Mouse (Mus musculus) left cerebral cortex, postnatal 36 days (tissue): ENCODE measurements around the gene Elmo2. TPM values are rescaled to one million over a fixed set of nuclear protein-coding genes. Genes with fewer than 3 reads are reported as not detected.

Experiments
- DNase-seq, 2 experiments: peaks; one replicate each; pipeline ENCODE4 v3.0.0; 2021 to 2022; ENCODE audit warnings: low spot score in 2 of 2, mixed read lengths in 1 of 2
- intact Hi-C: fragments of 180-260 bp; cut with DNase I; formaldehyde crosslinking; loops from one replicate; pipeline ENCODE4 v1.15.1; 2025
- total RNA-seq, 2 experiments: library from RNA; stranded (reverse); gene quantifications; 2 replicates each; pipeline ENCODE4 v1.2.3; 2021

The Elmo2 gene
- total RNA-seq, 2 experiments from 2014 or later, result 160 to 161 TPM

DNA sequence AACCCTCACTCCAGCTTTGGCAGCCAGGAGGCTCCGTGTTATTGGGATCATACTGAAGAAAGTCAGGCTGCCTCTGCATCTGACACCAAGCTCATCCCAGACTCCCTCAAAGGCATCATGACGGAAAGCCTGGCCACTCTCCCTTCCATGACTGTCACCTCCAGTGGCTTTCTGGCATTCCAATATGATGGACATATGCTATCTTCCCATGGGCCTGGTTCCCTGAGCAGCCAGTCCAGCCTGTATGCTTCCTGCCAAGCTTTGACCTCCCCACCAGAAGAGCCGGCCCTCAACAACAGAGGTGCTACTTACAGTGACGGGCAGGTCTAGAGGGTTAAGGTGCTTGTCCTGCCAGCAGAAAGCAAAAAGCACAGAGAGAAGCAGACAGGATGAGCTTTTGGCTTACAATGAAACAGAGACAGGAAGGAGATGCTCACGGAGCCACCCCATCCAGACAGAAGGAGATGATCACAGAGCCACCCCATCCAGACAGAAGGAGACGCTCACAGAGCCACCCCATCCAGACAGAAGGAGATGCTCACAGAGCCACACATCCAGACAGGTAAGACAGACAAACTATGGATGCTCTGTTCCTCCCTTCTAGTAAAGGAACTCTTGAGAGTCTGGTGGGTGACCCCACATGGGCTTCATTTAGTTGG lies 22.8 kb downstream of the Elmo2 start:
- intact Hi-C loops, result no loop called here
- DNase-seq, result no peak

- DNase-seq, result no peak
- intact Hi-C loops, result no loop called here
Measured at GRCm38 (mm10) chr2:165301409-165301808, 24.9 kb downstream of the Elmo2 start.

DNA sequence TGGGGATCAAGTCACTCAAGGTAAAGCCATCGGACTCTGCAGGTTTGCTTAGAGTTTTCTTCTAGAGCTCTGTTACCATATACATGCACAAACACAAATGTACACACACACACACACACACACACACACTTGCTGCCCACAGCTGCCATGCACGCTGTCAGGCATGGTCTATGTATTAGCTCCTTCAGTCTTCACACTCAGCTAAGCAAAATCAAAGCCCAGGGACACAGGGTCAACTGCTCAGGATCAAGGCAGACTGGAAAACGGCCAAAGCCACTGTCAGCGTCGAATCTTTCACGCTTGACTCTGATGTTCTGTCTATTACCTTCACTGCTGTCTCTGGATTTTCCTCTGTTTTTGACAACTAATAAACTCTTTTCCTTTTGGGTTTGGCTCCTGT lies 25.4 kb downstream of the Elmo2 start:
- intact Hi-C loops, result no loop called here
- DNase-seq, result no peak

GRCm38 (mm10) chr2:165300424-165300823 lies 25.9 kb downstream of the Elmo2 start:
- DNase-seq, result no peak

DNA sequence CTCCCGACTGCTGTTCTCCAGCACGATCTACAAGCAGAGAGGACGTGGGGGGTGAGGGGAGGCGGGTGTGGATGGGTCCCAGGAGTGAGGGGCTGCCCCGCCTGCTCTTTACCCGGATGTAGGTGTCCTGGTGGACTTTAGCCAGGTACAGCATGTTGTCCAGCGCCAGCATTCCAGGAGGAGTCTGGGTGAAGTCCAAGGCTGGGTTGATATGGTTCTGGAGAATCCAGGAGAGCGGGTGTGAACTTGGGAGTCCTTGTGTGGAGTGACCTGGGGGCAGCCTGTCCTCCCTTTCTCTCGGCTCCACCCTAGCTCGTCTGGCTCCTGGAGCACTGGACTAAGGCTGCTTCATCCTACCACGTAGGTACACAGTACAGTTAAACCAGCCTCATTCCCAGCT lies 28.9 kb downstream of the Elmo2 start:
- intact Hi-C loops, result loop anchor here (2.0 kb wide), 1 partner anchor 15 kb away; no protein-coding TSS in a partner anchor
- DNase-seq, result no peak

More at GRCm38 (mm10) chr2:165300424-165300823, 25.9 kb downstream of the Elmo2 start:
- intact Hi-C loops, result no loop called here

GRCm38 (mm10) chr2:165296571-165296970 lies 29.7 kb downstream of the Elmo2 start:
- intact Hi-C loops, result loop anchor here (2.0 kb wide), 1 partner anchor 16 kb away; no protein-coding TSS in a partner anchor
- no peak for DNase-seq

DNA sequence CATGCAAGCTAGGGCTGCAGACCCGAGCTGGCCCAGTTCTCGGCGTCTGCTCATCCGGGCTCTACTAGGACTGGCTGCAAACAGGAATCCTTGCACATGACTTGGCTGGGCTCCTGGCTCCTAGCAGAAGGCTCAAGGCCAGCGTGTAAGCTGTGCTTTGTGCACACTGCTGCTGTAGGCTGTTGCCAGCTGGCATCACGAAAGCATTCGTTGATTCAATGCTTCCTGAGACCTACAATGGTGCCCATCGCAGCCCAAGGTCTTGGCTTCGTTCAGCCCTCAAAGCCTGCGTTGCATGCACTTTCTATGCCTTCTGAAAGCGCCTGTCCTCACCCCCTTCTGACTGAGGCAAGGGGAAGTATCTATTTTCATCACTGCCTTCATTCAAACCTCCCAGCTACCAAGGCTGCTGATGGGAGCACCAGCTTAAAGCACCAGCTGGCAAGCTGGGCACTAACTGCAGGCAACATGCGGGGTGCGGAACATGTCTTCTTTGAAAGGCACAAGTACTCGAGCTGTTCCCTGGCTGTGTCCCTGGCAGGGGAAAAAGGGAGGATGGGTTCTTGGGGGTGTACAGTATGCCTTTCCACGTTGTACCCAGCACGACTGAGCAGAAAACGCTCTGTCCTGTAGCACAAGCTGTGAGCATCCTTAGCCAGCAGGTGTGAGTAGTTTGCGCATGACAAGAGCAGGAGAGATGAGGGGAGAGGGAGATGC lies 37.8 kb downstream of the Elmo2 start:
- intact Hi-C loops, result loop anchor here (2.0 to 5.0 kb wide), 3 partner anchors 28 to 64 kb away; partner anchors contain the start of gene Elmo2
- peak; percentile 88 to 89 for DNase-seq

GRCm38 (mm10) chr2:165287202-165287984 lies 38.9 kb downstream of the Elmo2 start, which contains the start of gene Slc35c2:
Gene Slc35c2, minus strand, starts transcription at chr2:165287869.
- DNase-seq, result peak; percentile 95 to 96
- intact Hi-C loops, result loop anchor here (5.0 kb wide), 1 partner anchor 65 kb away; no protein-coding TSS in a partner anchor

DNA sequence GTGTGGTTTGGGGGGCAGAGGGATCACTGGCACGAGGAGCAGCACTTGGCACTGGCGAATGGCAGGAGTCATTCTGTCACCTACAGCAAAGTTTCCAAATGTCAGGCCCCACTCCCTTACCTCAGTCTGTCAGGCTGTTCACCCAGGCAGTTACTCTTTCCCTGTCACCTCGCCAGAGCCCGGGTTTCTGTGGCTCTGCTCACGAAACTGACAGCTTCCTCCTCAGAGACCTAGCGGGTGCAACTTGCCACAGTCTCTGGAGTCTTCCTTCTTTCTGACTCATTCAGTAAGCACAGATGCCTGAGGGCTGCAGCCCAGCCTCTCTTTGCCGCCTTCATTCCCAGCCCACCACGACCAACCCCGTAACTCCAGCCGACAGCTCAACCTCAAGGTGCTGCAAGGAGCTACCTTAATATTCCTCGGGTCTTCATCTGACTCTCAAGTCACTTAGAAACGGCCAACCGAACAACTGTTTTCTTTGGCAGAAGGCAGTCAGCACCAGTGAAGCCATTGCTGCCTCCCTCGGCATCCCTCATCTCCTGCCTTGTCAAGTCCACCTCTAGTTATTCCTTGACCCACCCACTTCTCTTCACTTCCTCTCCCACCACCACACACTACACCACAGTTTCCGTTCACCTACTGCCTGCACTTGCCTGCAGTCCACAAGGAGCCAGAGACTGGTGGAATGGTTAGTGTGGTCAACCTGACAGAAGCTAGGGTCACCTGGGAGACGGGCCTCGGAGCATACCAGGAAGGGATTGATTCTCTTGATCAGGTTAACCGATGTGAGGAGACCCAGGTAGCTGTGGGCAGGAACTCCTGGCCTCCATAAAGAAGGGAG lies 39.7 kb downstream of the Elmo2 start:
- intact Hi-C loops, result loop anchor here (5.0 kb wide), 1 partner anchor 66 kb away; no protein-coding TSS in a partner anchor
- peak; percentile 52 to 55 for DNase-seq

DNA sequence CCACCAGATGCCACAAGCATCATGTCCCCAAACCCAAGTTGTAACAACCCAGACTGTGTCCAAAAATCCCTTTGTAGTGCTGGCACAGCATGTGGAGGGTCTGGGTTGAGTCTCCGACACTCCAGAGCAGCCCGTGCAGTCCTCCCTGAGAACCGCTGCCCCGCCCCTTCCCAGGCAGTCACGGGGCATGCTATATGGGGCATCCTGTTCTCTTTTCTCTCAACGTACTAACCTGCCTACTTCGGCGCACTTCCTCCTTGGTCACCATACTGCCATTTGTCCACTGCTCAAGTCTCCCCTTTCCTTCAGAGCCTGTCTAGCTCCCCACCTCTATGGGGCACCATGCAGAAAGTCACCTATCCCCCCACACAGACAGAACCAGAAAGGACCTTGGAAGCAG lies 40.7 kb downstream of the Elmo2 start:
- no peak for DNase-seq
- intact Hi-C loops, result loop anchor here (5.0 kb wide), 1 partner anchor 67 kb away; no protein-coding TSS in a partner anchor

DNA sequence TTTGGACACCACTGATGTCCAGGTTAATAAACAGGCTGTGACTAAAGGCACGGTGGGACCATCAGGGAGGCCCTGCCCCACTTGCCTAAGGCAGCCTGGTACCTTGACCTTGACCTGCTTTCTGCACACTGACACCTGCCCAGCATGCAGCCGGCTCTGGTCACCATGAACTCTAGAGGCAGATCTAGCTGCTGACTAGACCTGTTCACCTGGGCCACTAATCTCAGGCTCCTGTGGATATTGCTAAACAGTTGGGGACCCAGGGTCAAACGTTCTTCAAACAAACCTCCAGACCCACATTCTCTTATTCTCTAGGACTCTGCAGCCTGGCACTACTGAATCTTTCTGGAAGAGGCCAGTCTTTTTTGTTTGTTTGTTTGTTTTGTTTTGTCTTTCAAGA lies 41.2 kb downstream of the Elmo2 start:
- no peak for DNase-seq
- intact Hi-C loops, result loop anchor here (5.0 kb wide), 1 partner anchor 67 kb away; no protein-coding TSS in a partner anchor

DNA sequence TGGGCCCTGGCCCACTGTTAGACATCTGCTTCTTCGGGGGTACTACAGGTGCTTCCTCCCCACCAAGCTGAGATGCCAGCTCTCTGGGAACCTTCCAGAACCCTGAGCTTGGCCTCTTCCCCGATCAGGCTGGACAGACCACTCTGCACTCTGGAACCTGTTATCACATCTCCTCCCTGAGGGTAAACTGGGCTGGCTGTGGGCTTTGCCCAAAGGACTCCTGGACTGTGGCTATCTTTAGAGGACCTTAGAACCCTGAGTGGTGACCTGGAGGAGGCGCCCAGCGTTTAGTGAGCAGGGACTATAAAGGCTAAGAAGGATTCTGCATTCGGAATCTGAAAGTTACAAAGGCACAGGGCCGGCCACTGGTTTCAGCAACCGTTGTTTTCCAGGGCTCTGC lies 41.9 kb downstream of the Elmo2 start:
- no peak for DNase-seq
- intact Hi-C loops, result no loop called here

- intact Hi-C loops, result no loop called here
- DNase-seq, result no peak
Measured at GRCm38 (mm10) chr2:165283644-165284043, 42.6 kb downstream of the Elmo2 start.

- intact Hi-C loops, result no loop called here
- no peak for DNase-seq
Measured at GRCm38 (mm10) chr2:165281779-165282311, 44.4 kb downstream of the Elmo2 start.

DNA sequence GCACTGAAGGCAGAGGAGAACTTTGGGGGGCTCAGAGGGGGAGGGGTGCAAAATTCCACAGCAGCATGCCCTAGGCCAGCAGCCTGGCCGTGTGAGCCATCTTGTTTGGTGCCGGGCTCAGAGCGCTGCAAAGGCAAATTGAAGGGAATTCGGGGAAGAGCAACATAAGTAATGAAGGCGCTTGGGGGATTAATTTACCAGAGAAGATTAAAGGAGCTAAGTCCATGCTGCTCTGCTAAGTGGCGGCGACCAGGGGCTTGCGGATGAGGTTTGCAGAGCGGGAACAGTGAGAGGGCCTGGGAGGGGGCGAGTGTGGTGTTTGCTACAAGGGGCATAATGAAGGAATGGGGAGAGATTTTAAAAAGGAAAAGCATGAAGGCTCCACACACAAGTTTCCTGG lies 46.9 kb downstream of the Elmo2 start:
- no peak for DNase-seq
- intact Hi-C loops, result loop anchor here (5.0 kb wide), 1 partner anchor 317 kb away; the partner anchor contains the start of gene Slc12a5

DNA sequence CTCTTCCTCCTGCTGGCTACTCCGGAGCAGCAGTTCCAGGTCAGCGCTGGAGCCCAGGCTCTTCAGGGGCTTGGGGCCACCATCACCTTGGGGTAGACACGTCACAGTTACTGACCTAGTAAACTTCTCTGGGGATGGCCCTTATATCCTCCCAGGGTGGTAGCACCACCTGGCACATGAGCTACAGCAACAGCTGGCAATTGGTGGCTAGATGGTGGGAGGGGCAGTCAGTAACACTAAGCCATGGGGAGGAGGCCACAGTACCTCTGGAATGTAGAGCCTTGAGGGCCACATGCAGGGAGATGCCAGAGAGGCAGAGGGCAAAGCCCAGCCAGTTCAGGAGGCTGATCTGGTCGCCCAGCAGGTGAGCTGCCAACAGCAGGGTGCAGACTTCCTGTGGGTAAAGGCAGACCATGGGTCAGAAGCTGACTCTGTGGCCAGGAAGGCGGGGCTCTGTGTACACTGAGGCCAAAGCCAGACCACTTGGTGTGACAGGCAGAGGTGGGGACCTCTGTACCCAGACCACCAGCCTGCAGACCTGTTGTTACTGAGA lies 49.0 kb downstream of the Elmo2 start:
- intact Hi-C loops, result loop anchor here (5.0 kb wide), 1 partner anchor 315 kb away; the partner anchor contains the start of gene Slc12a5
- no peak for DNase-seq

DNA sequence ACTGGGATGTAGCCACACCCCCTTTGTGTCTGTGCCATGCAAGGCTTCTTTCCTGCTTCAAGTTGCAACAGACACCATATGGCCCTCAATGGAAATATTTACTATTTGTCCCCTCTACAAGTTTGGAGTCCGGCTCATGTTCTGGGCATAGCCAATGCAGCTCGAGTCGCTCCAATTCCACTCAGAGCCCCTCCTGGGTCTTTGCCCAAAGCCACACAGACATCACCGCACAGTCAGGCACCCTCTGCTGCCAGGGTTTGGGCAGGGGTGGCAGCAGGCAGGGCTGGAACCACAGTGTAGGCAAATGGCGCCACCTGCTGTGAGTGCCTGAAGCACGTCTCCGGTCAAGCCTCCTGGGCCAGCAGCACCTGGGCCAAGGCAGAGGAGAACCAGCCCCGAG lies 50.5 kb downstream of the Elmo2 start:
- DNase-seq, result peak; percentile 79 to 81

DNA sequence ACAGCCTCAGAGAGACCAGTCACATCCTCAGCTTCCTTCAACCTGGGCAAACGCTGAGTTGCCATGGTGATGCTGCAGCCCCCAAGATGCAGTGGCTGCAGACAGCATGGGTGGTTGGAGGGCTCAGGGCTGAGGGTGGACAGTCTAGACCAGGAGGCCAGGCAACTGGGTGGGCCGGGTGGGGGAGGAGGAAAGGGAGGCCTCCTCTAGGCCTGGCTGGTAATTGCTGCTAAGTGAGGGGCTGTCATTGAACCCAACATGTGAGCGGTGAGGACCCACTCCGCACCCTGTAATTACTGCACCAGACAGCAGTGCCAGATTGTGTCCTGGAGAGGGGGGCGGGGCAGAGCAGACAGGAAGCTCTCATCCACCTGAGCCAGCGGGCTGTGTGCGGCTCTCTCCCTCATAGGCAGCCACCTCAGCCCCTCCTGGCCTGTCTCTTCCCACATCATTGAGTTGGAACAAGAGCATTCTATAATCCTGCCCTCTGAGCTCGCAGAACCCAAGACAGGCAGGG lies 51.1 kb downstream of the Elmo2 start:
- intact Hi-C loops, result loop anchor here (5.0 kb wide), 1 partner anchor 313 kb away; the partner anchor contains the start of gene Slc12a5
- DNase-seq, result no peak

More for the DNA sequence above, 50.5 kb downstream of the Elmo2 start:
- intact Hi-C loops, result loop anchor here (1.0 to 5.0 kb wide), 2 partner anchors 201 to 314 kb away; partner anchors contain the start of gene Slc12a5
